Mouse (Mus musculus) brain, embryonic 18.5 days (tissue): ENCODE measurements around the gene Sema6b.
"Not testable (repeated sequence)": the region's sequence is repeated elsewhere in the genome, so short reads cannot be mapped to it uniquely, and the experiment has no call there.

Experiments
- DNase-seq: peaks from one replicate; pipeline ENCODE4 v3.0.0-alpha.2; 2012; ENCODE audit warnings: low read depth, low spot score

Gene Sema6b

DNA sequence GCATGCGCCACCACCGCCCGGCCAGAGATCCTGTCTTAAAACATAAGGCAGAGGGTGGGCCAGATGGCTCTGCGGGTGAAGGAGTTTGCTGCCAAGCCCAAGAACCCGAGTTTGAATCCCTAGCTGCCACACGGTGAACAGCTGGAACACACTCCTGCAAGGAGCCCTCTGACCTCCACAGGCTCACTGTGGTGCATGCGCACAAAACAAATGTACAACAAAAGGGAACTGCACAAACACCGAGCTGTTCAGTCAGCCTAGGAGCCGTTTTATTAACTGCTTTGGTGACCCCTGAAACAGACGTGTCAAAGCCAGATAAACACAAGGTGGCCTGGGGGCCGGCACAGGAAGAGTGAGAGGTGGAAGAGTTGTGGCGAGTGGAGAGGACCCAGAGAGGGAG, 20.7 kb downstream of the Sema6b start:
- no peak for DNase-seq

DNA sequence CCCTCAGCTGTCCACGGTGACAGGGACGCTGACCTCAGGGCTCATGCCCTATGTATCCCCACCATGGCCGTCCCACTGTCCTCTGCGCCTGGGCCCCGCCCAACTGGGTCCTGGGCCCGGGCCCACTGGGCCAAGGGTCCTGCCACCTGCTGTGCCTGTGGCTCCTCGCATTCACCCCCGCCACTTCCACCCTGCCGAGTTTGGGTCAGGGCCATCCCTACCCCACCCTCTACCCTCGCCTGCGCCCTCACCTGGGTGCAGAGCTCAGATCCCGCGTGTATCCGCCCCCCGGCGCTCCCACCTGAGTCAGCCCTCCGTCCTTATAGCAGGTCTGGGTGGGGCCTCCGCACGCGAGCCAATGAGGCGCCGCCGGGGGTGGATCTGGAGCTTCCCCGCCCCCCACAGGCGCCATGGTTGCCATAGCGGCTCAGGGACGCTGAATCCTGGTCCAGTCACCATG, 22.9 kb downstream of the Sema6b start, which contains the start of gene Plin5:
Plin5 (minus strand) TSS at position 346 of the 460 bp plus-strand sequence.
- DNase-seq, result no peak

GRCm38 (mm10) chr17:56116193-56116592, 23.9 kb downstream of the Sema6b start:
- no peak for DNase-seq

DNA sequence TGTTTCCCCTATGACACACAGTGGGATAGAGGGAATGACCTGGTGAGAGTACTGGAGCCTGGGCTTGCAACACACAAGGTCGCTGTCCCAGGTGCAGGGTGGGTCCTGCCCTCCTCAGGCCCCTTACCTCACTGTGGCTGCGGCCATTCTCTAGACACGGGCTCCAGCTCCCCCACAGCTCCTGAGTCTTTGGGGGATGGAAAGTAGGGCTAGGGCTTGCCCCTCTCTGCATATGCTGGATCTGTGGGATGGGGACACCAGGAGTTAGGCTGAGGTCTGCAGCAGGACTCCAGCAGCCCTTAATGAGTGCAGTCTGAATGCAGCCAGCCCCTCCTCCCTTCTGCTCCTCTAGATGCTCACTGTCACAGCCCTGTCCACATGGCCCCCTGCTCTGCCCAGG, 27.4 kb downstream of the Sema6b start:
- DNase-seq, result no peak

DNA sequence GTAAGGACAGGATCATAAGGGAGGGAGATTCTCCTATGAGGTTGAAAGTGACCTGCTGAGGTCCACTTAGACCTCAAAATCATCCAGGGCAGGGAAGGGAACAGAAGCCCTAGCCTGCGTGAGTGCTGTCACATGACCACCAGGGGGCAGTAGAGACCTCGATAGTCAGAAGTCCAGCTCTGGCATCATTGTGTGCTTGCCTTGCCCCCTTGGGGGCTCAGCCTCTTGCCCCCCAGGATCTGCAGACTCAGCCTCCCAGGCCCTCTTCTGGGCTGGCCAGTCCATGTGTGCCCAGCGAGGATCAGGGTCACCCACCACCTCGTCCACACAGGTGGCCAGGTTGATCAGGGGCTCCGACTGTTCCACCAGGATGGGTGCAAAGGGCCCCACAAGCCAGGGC, 28.3 kb downstream of the Sema6b start:
- no peak for DNase-seq

GRCm38 (mm10) chr17:56111021-56111420, 29.1 kb downstream of the Sema6b start:
- no peak for DNase-seq

DNA sequence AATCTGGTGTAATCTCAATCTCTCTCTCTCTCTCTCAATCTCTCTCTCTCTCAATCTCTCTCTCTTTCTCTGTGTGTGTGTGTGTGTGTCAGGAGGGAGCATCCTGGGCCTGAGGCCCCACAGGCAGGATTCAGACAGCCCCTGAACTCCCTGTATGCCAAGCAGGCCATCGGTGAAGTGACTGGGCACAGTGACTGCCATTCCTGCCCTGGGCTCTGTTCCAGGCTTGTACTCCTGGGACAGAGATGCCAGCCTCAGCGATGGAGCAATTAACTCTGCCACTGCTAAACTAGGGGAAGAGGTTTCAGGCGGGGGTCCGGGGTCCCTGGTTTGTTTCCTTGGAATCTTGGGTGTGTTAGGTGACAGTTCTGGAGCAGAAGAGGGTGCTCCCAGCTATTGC, 29.6 kb downstream of the Sema6b start:
- DNase-seq, result no peak

GRCm38 (mm10) chr17:56109219-56110051, 30.7 kb downstream of the Sema6b start, which contains the start of gene Plin4:
Gene Plin4 (minus strand): TSS chr17:56109803.
- no peak for DNase-seq

GRCm38 (mm10) chr17:56108334-56109044, 31.7 kb downstream of the Sema6b start:
- no peak for DNase-seq

- no peak for DNase-seq
Observed at GRCm38 (mm10) chr17:56107736-56108135, 32.4 kb downstream of the Sema6b start.

- no peak for DNase-seq
Observed at GRCm38 (mm10) chr17:56106981-56107380, 33.2 kb downstream of the Sema6b start.

- not testable (repeated sequence) for DNase-seq
Observed at GRCm38 (mm10) chr17:56106436-56106835, 33.7 kb downstream of the Sema6b start.

DNA sequence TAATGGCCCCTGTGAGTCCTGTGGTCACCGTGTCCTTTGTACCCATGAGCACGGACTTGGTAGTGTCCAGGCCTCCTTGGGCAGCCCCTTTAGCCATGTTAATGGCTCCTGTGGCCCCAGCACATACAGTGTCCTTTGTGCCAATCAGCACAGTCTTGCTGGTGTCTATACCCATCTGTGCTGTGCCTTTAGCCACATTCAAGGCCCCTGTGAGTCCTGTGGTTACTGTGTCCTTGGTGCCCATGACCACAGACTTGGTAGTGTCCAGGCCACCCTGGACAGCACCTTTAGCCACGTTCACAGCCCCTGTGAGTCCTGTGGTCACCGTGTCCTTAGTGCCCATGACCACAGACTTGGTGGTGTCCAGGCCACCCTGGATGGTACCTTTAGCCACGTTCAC, 35.3 kb downstream of the Sema6b start:
- DNase-seq, result not testable (repeated sequence)

DNA sequence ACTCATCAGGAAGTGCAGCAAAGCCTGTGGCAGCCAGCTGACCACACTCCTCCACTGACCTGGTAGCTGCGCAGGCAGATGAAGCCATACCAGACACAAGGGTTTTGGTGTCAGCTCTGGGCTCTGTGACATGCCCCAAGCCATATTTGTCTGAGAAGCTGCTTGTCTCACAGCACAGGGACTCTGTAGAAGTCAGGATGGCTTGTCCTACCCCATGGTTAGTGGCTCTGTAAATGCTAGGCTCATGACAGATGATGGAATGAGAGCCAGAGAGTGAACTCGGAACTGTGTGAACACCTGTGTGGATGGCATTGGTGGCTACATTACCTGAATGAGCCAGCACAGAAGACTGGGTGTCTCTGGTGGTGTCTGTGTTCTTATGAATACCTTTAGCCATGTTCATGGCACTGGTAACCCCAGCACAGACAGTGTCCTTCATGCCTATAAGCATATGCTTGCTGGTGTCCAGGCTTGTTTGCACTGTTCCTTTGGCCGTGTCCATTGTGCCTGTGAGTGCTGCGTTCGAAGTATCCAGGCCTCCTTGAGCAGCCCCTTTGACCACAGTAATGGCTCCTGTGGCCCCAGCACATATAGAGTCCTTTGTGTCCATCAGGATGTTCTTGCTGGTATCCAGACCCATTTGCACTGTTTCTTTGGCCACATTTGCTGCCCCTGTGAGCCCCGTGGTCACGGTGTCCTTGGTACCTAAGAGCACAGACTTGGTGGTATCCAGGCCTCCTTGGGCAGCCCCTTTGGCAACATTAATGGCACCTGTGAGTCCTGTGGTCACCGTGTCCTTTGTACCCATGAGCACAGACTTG, 36.5 kb downstream of the Sema6b start:
- DNase-seq, result no peak

DNA sequence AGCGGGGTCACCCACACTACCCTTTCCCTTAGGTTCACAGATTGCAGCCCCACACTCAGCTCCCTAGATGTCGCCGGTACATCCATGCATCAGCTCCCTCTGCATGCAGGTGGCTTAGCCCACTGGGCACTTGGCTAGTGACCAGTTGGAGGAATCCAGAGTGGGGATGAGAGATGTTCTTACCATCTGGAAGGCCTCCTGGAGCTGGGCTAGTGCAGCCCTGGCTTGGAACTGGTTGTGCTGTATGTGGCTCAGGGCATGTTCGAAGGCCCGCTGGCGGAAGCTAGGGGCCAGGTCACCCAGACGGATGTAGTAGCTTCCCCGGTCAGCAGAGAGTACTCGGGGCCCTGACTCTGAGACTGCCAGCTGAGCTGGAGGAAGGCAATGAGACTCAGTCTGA, 37.2 kb downstream of the Sema6b start:
- DNase-seq, result no peak

DNA sequence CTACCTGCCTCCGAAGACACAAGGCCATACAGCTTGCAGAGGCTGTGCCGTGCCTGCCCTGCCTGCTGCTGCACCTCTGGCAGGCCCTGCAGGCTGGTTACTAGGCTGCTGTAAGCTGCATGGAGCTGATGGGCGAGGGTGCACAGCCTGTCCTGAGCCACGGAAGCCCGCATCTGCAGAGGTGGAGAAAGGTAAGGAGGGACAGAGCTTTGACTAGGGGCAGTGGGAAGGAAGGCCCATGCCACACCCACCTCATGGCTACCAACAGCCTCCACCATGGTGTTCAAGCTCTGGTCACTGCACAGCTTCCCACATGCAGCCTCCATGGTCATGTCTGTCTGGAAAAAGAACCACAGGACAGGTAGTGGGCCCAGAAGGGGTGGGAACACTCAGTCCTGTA, 38.0 kb downstream of the Sema6b start:
- no peak for DNase-seq

GRCm38 (mm10) chr17:56100811-56101210, 39.3 kb downstream of the Sema6b start:
- no peak for DNase-seq

DNA sequence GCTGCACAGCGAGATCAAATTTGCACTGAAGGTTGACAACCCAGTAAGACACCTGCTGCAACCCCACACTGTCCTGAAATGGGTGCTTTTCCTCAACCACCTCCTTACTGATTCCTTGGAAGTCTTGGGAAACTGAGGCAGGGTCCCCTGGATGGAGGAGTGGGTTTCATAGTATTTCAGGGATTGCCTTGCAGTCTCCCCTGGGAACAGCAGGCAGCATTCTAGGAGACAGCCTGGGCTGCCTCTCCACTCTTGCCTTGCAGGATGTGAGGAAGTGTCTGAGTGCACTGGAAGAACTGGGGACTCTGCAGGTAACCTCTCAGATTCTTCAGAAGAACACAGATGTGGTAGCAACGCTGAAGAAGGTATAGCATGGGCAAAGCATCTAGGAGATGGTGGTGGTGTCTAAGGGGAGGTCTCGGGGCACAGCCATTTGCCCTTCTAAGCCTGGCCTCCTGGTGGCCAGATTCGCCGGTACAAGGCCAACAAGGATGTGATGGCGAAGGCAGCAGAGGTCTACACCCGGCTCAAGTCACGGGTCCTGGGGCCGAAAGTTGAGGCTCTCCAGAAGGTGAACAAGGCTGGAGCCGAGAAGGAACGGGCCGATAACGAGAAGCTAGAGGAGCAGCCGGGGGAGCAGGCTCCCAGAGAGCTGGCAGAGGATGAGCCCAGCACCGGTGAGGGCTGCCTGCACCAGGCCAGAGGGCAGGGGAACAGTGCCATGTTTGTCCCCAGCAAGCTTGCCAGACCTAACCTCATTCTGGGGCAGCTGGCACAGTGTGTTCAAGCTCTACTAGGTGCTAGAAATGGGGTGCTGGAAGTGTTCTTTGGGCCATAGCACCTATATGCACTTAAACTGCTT, 41.2 kb downstream of the Sema6b start:
- no peak for DNase-seq

DNA sequence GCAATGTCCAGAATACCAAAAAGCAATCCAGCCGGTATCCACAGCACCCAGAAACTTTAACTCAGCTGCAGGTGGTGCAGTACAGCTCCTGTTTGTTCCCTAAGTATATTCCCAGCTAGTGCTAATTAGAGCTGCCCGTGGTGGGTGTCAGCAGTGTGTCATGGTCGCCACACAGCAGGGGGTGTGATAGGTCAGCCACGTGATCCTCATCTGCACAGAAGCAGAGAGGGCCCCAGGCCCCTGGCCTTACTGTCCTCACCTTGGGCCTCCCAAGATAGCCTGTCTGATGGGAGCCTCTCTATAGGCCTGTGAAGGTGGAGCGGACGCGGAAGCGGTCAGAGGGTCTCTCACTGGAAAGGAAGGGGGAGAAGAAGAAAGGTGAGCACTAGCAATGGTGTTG, 42.0 kb downstream of the Sema6b start:
- DNase-seq, result no peak

- DNase-seq, result no peak
Observed at GRCm38 (mm10) chr17:56096883-56097282, 43.3 kb downstream of the Sema6b start.

DNA sequence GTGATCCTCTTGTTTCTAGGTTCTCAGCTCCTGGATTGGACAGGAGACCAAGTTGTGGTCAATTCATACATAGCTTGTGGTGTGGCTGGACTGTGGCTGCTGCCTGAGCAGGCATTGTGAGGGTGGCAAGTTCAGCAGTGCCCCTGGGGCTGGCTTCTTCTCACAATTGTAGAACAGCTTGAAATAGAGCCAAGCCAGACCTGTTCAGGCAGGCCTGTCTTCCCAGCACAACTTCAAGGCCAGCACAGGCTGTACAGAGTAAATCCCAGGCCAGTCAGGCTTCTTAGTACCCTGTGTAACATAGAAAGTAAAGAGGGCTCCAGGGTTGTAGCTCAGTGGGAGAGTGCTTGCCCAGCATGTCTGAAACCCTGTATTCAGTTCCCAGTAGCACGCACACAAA, 47.3 kb downstream of the Sema6b start:
- no peak for DNase-seq
